Mouse (Mus musculus): Measurements from ENCODE around the gene Nptxr.

DNA sequence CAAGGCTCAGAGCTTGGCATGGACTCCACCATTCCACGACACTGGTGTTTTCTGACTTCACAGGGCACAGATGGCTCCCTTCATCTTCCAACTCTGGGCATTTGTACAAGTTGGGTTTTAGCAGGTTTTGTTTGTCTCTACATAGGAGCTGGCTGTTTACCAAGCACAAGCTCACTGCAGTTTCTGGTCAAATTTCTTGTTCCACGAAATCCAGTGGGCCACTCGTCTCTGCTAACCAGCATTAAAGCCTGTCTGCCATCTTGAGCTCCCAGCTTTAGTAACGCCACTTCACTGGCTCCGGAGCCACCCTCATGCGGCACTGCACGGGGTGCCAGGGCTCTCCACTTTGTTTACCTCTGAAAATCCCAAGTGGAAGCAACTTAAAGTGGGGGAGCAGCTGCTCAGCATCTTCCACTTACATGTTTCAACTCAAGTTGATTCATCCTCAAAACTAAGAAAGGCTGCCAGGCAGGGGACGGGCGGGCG, 37.9 kb downstream of the Nptxr start:
- TF ChIP-seq CTCF (IDR thresholded peaks at IDR 0.05; ENCODE audit: insufficient read depth, low read length), result no peak
- no peak for TF ChIP-seq POLR2A (IDR thresholded peaks at IDR 0.05; ENCODE audit: borderline replicate concordance, extremely low read depth, low read depth, low read length)

Measured in lung, adult 2 months (tissue).